Mouse (Mus musculus) heart, embryonic 16.5 days (tissue): Measurements from ENCODE around the gene Ergic3. TPM values are rescaled to one million over a fixed set of nuclear protein-coding genes. Genes with fewer than 3 reads are reported as not detected.

Source experiments
- ATAC-seq: fragments of 200-750 bp; cut with Nextera tagmentation; replicated peaks from 2 replicates; pipeline ENCODE4 v1.8.0; 2017; ENCODE audit warnings: moderate number of reproducible peaks; ENCODE audit not compliant: insufficient read depth, low FRiP score; ENCODE audit errors: extremely low read depth
- H3K27ac ChIP-seq: fragments of 300-500 bp; sonication (generic); 2 replicates; pipeline ENCODE4 v1.5.1; 2014; ENCODE audit warnings: mild to moderate bottlenecking, low read length, control low read depth, moderate library complexity
- H3K27me3 ChIP-seq: fragments of 300-500 bp; sonication (generic); 2 replicates; pipeline ENCODE4 v1.6.1; 2014; ENCODE audit warnings: low read length, mixed read lengths; ENCODE audit not compliant: control insufficient read depth, insufficient read depth
- H3K36me3 ChIP-seq: fragments of 300-500 bp; sonication (generic); 2 replicates; pipeline ENCODE4 v1.6.1; 2014; ENCODE audit not compliant: control insufficient read depth, insufficient read depth
- H3K4me1 ChIP-seq: fragments of 300-500 bp; sonication (generic); 2 replicates; pipeline ENCODE4 v1.6.1; 2014; ENCODE audit warnings: low read length, mixed read lengths; ENCODE audit not compliant: control insufficient read depth, insufficient read depth
- H3K4me2 ChIP-seq: fragments of 300-500 bp; sonication (generic); 2 replicates; pipeline ENCODE4 v1.6.1; 2014; ENCODE audit warnings: low read depth, mild to moderate bottlenecking, control low read depth, low read length
- H3K4me3 ChIP-seq: fragments of 300-500 bp; sonication (generic); 2 replicates; pipeline ENCODE4 v1.5.1; 2014; ENCODE audit warnings: mild to moderate bottlenecking, control low read depth, low read length
- H3K9ac ChIP-seq: fragments of 300-500 bp; sonication (generic); 2 replicates; pipeline ENCODE4 v1.6.1; 2014; ENCODE audit warnings: low read length, control low read depth
- H3K9me3 ChIP-seq: fragments of 300-500 bp; sonication (generic); replicated peaks from 2 replicates; pipeline ENCODE4 v1.6.1; 2016; ENCODE audit warnings: low read length; ENCODE audit not compliant: control insufficient read depth
- WGBS: fragments of 180-500 bp; shearing (Covaris S2); extraction: QIAGEN DNeasy Blood & Tissue Kit; methylation state at CpG from one replicate; pipeline ENCODE4 v1.1.7; 2014; 5-methylcytosine and 5-hydroxymethylcytosine counted together
- polyA plus RNA-seq: library from polyadenylated mRNA; unstranded; fragments of >200 nt; fragmentation: Nextera tagmentation; extraction: Ambion mirVana; gene quantifications from 2 replicates; pipeline ENCODE4 v1.2.1, GENCODE M21; 2015

The Ergic3 gene
- polyA plus RNA-seq, 1 experiment from 2014 or later, result 143 TPM

- peaks cover 17% of the 10 kb centered on the region for H3K27me3 ChIP-seq
- H3K4me1 ChIP-seq, result no peaks in the 10 kb centered on the region
- no peak overlapping the region for H3K4me2 ChIP-seq
- no peaks in the 10 kb centered on the region for H3K36me3 ChIP-seq
- H3K9ac ChIP-seq, result no peak overlapping the region
- no peak for ATAC-seq
- H3K27ac ChIP-seq, result no peak overlapping the region
- WGBS, result 8% methylated on average over 19 of the region's 19 CpGs
- H3K9me3 ChIP-seq, result no peaks in the 10 kb centered on the region
- no peak overlapping the region for H3K4me3 ChIP-seq
Observed at GRCm38 (mm10) chr2:156047929-156048328, 40.1 kb downstream of the Ergic3 start.

GRCm38 (mm10) chr2:156052816-156053215 lies 45.0 kb downstream of the Ergic3 start, which contains the start of gene Fer1l4:
Gene Fer1l4, minus strand, starts transcription at chr2:156052947.
- Histone ChIP-seq H3K4me3 (no peak within 1 kb of the TSS), H3K4me2 (no peak within 1 kb of the TSS), H3K9me3 (no peaks in the 10 kb centered on the region), H3K27me3 (peaks cover 9% of the 10 kb centered on the region), H3K27ac (no peak within 1 kb of the TSS), H3K4me1 (no peaks in the 10 kb centered on the region), H3K9ac (no peak within 1 kb of the TSS), H3K36me3 (no peaks in the 10 kb centered on the region)
- 73% methylated on average over 9 of the region's 9 CpGs for WGBS
- no peak for ATAC-seq

- Histone ChIP-seq H3K27ac (peak within 1 kb of the TSS; percentile 64), H3K4me3 (peak within 1 kb of the TSS; percentile 83), H3K9ac (peak within 1 kb of the TSS; percentile 87), H3K9me3 (no peaks in the 10 kb centered on the region), H3K36me3 (peaks cover 7% of the 10 kb centered on the region; the same call in 1 of the 2 replicates), H3K4me2 (peak within 1 kb of the TSS; percentile 99), H3K27me3 (no peaks in the 10 kb centered on the region), H3K4me1 (0 out of 2 replicates have a peak, but pooled peaks cover 4% of the 10 kb centered on the region)
- WGBS, result under 1% methylated on average over 75 of the region's 81 CpGs
- ATAC-seq, result peak; percentile 86
Observed at GRCm38 (mm10) chr2:156065099-156066041, 57.5 kb downstream of the Ergic3 start, which contains the start of gene Spag4. Gene Spag4, plus strand, starts transcription at chr2:156065175.

GRCm38 (mm10) chr2:156066126-156066525 lies 58.3 kb downstream of the Ergic3 start:
- Histone ChIP-seq H3K36me3 (peaks cover 10% of the 10 kb centered on the region; the same call in 1 of the 2 replicates), H3K9me3 (no peaks in the 10 kb centered on the region), H3K4me2 (peak overlapping the region; percentile 99), H3K27me3 (no peaks in the 10 kb centered on the region), H3K9ac (peak overlapping the region; percentile 87), H3K27ac (no peak overlapping the region), H3K4me3 (peak overlapping the region; percentile 83), H3K4me1 (0 out of 2 replicates have a peak, but pooled peaks cover 4% of the 10 kb centered on the region)
- no peak for ATAC-seq
- 42% methylated on average over 10 of the region's 10 CpGs for WGBS

Other genes starting within 250 kb of the Ergic3 start
- gene Mmp24, start 232.7 kb upstream of the Ergic3 start, polyA plus RNA-seq, result 0.04 TPM in 1 of 2 replicates, not detected in the other
- gene BC029722, start 188.6 kb upstream of the Ergic3 start, polyA plus RNA-seq, result 17.4 and 17.7 TPM in 2 replicates
- 125 and 140 TPM in 2 replicates for gene Eif6, start 181.1 kb upstream of the Ergic3 start, polyA plus RNA-seq
- 0.05 and 0.07 TPM in 2 replicates for gene Fam83c, start 173.2 kb upstream of the Ergic3 start, polyA plus RNA-seq
- 127 and 129 TPM in 2 replicates for gene Uqcc1, start 77.7 kb upstream of the Ergic3 start, polyA plus RNA-seq
- gene Gm15557, start 67.3 kb upstream of the Ergic3 start, polyA plus RNA-seq, result not detected in 2 replicates
- gene Gdf5, start 62.7 kb upstream of the Ergic3 start, polyA plus RNA-seq, result 0.26 and 0.39 TPM in 2 replicates
- gene Cep250, start 51.6 kb upstream of the Ergic3 start, polyA plus RNA-seq, result 6.9 and 9.9 TPM in 2 replicates
- gene 6430550D23Rik, start 68 bp upstream of the Ergic3 start, polyA plus RNA-seq, result 0.96 and 1.1 TPM in 2 replicates
- gene Fer1l4, start 44.9 kb downstream of the Ergic3 start, polyA plus RNA-seq, result not detected in 2 replicates
- gene Spag4, start 57.1 kb downstream of the Ergic3 start, polyA plus RNA-seq, result 1.4 and 1.6 TPM in 2 replicates
- gene Cpne1, start 103.9 kb downstream of the Ergic3 start, polyA plus RNA-seq, result 27.9 and 29.2 TPM in 2 replicates
- gene Rbm12, start 103.9 kb downstream of the Ergic3 start, polyA plus RNA-seq, result 17.7 and 20.7 TPM in 2 replicates
- gene Gm28036, start 119.0 kb downstream of the Ergic3 start, polyA plus RNA-seq, result 10.8 and 14.1 TPM in 2 replicates
- 338 and 361 TPM in 2 replicates for gene Romo1, start 136.0 kb downstream of the Ergic3 start, polyA plus RNA-seq
- 70.3 and 75.0 TPM in 2 replicates for gene Nfs1, start 136.1 kb downstream of the Ergic3 start, polyA plus RNA-seq
- 355 and 375 TPM in 2 replicates for gene Rbm39, start 172.2 kb downstream of the Ergic3 start, polyA plus RNA-seq
- gene Phf20, start 188.4 kb downstream of the Ergic3 start, polyA plus RNA-seq, result 43.0 and 46.5 TPM in 2 replicates